Mouse (Mus musculus): Measurements from ENCODE around the gene Mpp2. TPM values are rescaled to one million over a fixed set of nuclear protein-coding genes. Genes with fewer than 3 reads are reported as not detected.

Mpp2 gene
- polyA plus RNA-seq, 1 experiment = not detected

DNA sequence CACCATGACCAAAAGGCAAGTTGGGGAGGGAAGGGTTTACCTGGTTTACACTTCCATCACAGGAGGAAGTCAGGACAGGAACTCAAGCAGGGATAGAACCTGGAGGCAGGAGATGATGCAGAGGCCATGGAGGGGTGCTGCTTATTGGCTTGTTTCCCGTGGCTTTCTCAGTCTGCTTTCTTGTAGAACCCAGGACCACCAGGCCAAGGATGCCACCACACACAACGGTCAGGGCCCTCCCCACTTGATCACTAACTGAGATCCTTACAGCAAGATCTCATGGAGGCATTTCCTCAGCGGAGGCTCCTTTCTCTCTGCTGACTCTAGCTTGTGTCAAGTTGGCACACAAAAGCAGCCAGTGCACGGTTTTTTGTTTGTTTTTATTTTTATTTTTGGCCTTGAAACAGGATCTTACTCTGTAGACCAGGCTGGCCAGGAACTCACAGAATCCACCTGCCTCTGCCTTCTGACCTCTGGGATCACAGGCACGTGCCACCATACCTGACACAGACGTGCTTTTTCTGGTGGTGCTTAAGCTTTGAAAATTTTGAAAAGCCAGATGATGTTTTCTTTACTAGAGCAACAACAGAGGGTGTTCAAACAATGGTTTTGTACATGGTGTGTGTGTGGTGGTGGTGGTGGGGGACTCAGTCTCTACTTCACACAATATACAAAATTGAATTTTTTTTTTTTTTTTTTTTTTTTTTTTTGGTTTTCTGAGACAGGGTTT is 60.1 kb downstream of the Mpp2 start, which contains the start of gene Mpp3:
Mpp3 (minus strand) TSS at position 375 of the 730 bp plus-strand sequence.
- no peak within 1 kb of the TSS for H3K4me3 ChIP-seq (ENCODE audit: insufficient read depth, low read length)
- no peak within 1 kb of the TSS for H3K27ac ChIP-seq (ENCODE audit: insufficient read depth, low read depth, low read length)
- H3K4me1 ChIP-seq (ENCODE audit: control insufficient read depth, insufficient read depth, low read length) = no peaks in the 10 kb centered on the region
- TF ChIP-seq POLR2A (IDR thresholded peaks at IDR 0.05; ENCODE audit: borderline replicate concordance, low read depth, low read length) (no peak), CTCF (IDR thresholded peaks at IDR 0.05; ENCODE audit: low read depth, low read length) (no peak)

DNA sequence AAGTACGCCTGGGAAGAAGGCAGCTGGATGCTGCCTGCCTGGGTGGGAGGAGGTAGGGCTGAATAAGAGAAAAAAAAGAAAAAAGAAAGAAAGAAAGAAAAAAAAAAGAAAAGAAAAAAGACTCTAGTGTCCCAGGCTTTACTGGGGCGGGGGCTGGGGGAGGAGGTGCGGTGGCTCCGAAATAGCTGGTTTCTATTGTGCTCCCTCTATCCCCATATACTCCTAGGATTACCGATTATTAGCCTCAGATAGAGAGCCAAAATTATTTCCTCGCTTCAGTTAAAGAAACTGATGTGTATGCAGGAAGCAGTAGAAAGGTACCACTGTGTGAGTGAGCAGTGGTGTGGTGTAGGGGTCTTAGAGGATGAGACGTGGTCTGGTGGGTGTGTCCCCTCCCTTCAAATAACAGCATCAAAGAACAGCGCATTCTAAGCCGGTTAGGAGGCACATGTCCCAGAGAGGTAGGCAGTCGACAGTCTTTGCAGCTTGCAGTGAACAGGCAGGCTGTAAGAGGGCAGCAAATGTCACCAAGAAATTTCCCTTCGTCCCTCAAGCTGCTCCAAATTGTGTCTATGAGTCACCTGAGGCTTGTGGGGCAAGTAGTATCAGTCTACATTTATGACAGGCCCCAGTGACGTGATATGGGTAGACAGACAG is 60.8 kb downstream of the Mpp2 start:
- peak overlapping the region; percentile 54 for H3K4me3 ChIP-seq (ENCODE audit: insufficient read depth, low read length)
- TF ChIP-seq POLR2A (IDR thresholded peaks at IDR 0.05; ENCODE audit: borderline replicate concordance, low read depth, low read length) = no peak
- no peak for TF ChIP-seq CTCF (IDR thresholded peaks at IDR 0.05; ENCODE audit: low read depth, low read length)
- H3K4me1 ChIP-seq (ENCODE audit: control insufficient read depth, insufficient read depth, low read length) = no peaks in the 10 kb centered on the region
- no peak overlapping the region for H3K27ac ChIP-seq (ENCODE audit: insufficient read depth, low read depth, low read length)

GRCm38 (mm10) chr11:102026694-102027360 is 61.5 kb downstream of the Mpp2 start:
- Histone ChIP-seq H3K4me3 (ENCODE audit: insufficient read depth, low read length) (peak overlapping the region; percentile 54), H3K27ac (ENCODE audit: insufficient read depth, low read depth, low read length) (no peak overlapping the region), H3K4me1 (ENCODE audit: control insufficient read depth, insufficient read depth, low read length) (no peaks in the 10 kb centered on the region)
- TF ChIP-seq CTCF (IDR thresholded peaks at IDR 0.05; ENCODE audit: low read depth, low read length) = no peak
- TF ChIP-seq POLR2A (IDR thresholded peaks at IDR 0.05; ENCODE audit: borderline replicate concordance, low read depth, low read length) = no peak

DNA sequence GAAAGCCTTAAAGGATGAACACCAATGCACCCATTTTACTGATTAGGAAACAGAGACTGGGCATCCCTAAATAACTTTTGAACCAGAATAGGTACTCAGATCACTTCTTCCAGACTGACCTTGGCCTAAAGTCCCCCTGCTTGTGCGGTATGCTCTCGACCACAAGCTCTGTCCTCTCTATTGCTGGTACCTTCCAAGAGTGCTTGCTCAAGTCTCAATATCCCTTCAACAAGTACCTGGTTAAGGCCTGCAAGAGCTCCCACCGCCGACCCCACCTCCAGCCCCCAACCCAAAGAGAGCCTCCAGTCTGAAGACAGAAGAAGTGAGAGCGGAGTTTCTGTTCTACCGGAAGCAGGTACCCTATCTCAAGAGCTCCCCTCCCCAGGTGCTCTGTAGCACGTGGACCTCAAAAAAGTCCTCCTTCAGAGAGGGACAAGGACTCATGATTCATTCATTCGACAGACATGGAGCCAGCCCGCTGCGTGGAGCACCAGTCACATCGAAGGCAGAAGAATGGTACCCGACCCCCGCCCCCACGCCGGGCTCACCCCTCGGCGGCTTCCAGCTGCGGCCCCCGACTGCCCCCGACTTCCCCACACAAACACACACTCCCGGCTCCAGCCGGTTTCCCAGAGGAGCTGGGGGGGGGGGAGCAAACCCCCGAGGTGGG is 62.2 kb downstream of the Mpp2 start:
- Histone ChIP-seq H3K27ac (ENCODE audit: insufficient read depth, low read depth, low read length) (no peak overlapping the region), H3K4me1 (ENCODE audit: control insufficient read depth, insufficient read depth, low read length) (no peaks in the 10 kb centered on the region), H3K4me3 (ENCODE audit: insufficient read depth, low read length) (peak overlapping the region; percentile 54)
- TF ChIP-seq POLR2A (IDR thresholded peaks at IDR 0.05; ENCODE audit: borderline replicate concordance, low read depth, low read length) (no peak), CTCF (IDR thresholded peaks at IDR 0.05; ENCODE audit: low read depth, low read length) (no peak)

- TF ChIP-seq CTCF (IDR thresholded peaks at IDR 0.05; ENCODE audit: low read depth, low read length) = no peak
- no peak for TF ChIP-seq POLR2A (IDR thresholded peaks at IDR 0.05; ENCODE audit: borderline replicate concordance, low read depth, low read length)
- no peak overlapping the region for H3K4me3 ChIP-seq (ENCODE audit: insufficient read depth, low read length)
- no peaks in the 10 kb centered on the region for H3K4me1 ChIP-seq (ENCODE audit: control insufficient read depth, insufficient read depth, low read length)
- no peak overlapping the region for H3K27ac ChIP-seq (ENCODE audit: insufficient read depth, low read depth, low read length)
Observed at GRCm38 (mm10) chr11:102025354-102025753, 63.0 kb downstream of the Mpp2 start.

GRCm38 (mm10) chr11:102024875-102025274 is 63.4 kb downstream of the Mpp2 start:
- no peak for TF ChIP-seq CTCF (IDR thresholded peaks at IDR 0.05; ENCODE audit: low read depth, low read length)
- TF ChIP-seq POLR2A (IDR thresholded peaks at IDR 0.05; ENCODE audit: borderline replicate concordance, low read depth, low read length) = no peak
- Histone ChIP-seq H3K27ac (ENCODE audit: insufficient read depth, low read depth, low read length) (no peak overlapping the region), H3K4me1 (ENCODE audit: control insufficient read depth, insufficient read depth, low read length) (no peaks in the 10 kb centered on the region), H3K4me3 (ENCODE audit: insufficient read depth, low read length) (no peak overlapping the region)

DNA sequence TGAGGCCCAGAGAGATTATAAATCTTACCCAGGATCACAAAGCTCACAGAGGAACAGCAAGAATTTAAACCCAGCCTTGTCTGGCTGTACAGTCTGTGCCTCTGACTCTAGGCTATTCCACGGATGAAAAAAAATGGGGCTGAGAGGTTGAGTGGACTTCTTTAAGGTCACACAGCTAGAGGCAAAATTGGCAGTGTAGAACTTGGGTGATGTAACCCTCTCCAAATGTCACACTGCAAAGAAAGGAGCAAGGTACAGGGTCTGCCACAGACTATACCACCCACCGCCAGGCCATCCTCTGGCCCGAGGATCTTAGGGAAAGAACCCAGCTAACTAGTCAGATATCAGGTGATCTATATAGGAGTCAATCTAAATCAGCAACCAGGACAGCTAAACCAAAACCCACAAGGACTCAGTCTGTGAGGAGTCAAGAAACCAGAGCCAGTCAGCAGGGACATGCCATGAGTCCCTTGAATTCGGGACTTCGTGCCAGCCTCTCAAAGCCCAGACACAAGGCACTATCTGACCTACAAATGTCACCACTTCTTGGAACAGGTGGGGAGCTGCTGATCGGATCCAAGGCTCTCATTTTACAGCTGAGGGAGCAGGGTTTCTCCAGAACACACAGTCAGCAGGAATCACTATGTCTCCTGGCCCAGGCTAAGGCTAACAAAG is 64.1 kb downstream of the Mpp2 start:
- H3K27ac ChIP-seq (ENCODE audit: insufficient read depth, low read depth, low read length) = no peak overlapping the region
- H3K4me3 ChIP-seq (ENCODE audit: insufficient read depth, low read length) = no peak overlapping the region
- no peaks in the 10 kb centered on the region for H3K4me1 ChIP-seq (ENCODE audit: control insufficient read depth, insufficient read depth, low read length)
- no peak for TF ChIP-seq POLR2A (IDR thresholded peaks at IDR 0.05; ENCODE audit: borderline replicate concordance, low read depth, low read length)
- no peak for TF ChIP-seq CTCF (IDR thresholded peaks at IDR 0.05; ENCODE audit: low read depth, low read length)

DNA sequence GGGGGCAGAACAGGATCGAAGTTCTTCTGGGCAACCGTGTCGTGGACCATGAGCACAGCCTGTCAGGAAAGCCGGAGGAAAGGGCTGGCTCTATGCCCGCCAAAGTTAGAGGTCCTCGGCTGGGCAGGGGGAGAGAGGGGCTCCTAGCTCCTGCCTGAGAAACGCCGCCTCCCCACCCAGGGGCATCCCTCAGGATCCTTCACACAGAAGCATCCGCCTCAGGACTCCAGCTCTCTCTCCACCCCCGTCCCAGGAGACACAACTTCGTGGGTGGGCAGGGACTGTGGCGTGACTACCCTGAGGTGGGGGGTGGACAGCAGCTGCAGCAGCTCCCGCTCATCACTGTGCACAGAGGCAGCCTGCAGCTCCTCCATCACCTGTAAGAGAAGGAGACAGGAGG is 64.9 kb downstream of the Mpp2 start:
- Histone ChIP-seq H3K4me1 (ENCODE audit: control insufficient read depth, insufficient read depth, low read length) (no peaks in the 10 kb centered on the region), H3K4me3 (ENCODE audit: insufficient read depth, low read length) (no peak overlapping the region), H3K27ac (ENCODE audit: insufficient read depth, low read depth, low read length) (no peak overlapping the region)
- no peak for TF ChIP-seq POLR2A (IDR thresholded peaks at IDR 0.05; ENCODE audit: borderline replicate concordance, low read depth, low read length)
- TF ChIP-seq CTCF (IDR thresholded peaks at IDR 0.05; ENCODE audit: low read depth, low read length) = no peak

GRCm38 (mm10) chr11:102021196-102021595 is 67.1 kb downstream of the Mpp2 start:
- TF ChIP-seq CTCF (IDR thresholded peaks at IDR 0.05; ENCODE audit: low read depth, low read length) = no peak
- TF ChIP-seq POLR2A (IDR thresholded peaks at IDR 0.05; ENCODE audit: borderline replicate concordance, low read depth, low read length) = no peak
- H3K4me1 ChIP-seq (ENCODE audit: control insufficient read depth, insufficient read depth, low read length) = no peaks in the 10 kb centered on the region
- no peak overlapping the region for H3K4me3 ChIP-seq (ENCODE audit: insufficient read depth, low read length)
- no peak overlapping the region for H3K27ac ChIP-seq (ENCODE audit: insufficient read depth, low read depth, low read length)
